Mouse (Mus musculus) left cerebral cortex, postnatal 10 days (tissue): Measurements from ENCODE around the gene Phlda3. TPM values are rescaled to one million over a fixed set of nuclear protein-coding genes. Genes with fewer than 3 reads are reported as not detected.

Experiments
- DNase-seq, 2 experiments: peaks; one replicate each; pipeline ENCODE4 v3.0.0; 2021 to 2022; ENCODE audit warnings: low spot score in 2 of 2, mixed read lengths in 1 of 2; ENCODE audit errors: extremely low spot score in 1 of 2
- intact Hi-C: fragments of 180-260 bp; cut with DNase I; formaldehyde crosslinking; loops from one replicate; pipeline ENCODE4 v1.15.1; 2025
- total RNA-seq, 2 experiments: library from RNA; stranded (reverse); gene quantifications; 2 replicates each; pipeline ENCODE4 v1.2.3; 2021

The Phlda3 gene
- total RNA-seq, 2 experiments from 2014 or later, result 11.5 to 11.6 TPM

DNA sequence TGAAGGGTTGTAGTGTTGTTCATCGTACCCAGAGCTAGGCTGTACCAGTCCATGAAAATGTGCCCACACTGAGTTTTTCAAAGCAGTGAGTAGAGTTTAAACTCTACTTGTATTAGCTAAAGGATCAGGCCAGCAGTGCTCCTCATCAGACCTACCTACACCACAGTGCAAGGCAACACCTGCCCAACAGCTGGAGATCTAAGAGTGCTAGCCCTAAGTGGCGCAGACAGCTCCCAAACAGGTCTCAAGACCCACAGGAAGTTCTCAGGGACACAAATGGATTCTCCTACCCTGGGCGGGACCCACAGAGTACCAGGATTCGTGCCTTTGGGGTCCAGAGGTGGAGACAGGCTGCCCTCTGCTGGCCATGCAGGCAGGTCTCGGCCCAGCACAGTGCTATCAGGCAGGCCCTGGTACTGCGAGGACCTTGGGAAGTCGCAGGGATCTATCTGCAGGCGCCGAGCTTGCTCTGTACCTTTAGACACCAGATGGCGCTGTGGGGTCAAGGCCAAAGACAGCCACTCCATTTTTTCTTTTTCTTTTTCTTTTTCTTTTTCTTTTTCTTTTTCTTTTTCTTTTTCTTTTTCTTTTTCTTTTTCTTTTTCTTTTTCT lies 13.1 kb upstream of the Phlda3 start:
- intact Hi-C loops, result loop anchor here (2.0 to 10.0 kb wide), 3 partner anchors 34 to 192 kb away; no protein-coding TSS in a partner anchor
- peak; percentile 91 to 94 for DNase-seq

GRCm38 (mm10) chr1:135755287-135755686 lies 10.6 kb upstream of the Phlda3 start:
- DNase-seq, result no peak
- intact Hi-C loops, result loop anchor here (10.0 kb wide), 1 partner anchor 190 kb away; no protein-coding TSS in a partner anchor

DNA sequence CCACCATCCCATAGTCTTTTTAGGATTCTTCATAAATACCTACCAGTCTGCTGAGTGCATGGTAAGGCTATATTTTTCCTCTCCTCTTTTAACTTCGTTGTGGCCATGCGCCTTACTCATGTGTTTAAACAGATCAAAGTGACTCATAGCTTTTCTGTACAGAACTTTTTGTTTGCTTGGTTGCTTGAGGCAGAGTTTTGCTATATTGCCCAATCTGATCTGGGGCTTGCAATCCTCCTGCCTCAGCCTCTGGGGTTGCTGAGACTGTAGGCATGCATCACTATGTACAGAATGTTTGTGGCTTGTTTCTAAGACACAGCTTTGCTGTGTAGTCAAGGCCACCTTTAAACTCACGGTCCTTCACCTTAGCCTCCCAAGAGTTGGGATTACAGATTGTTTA lies 10.0 kb upstream of the Phlda3 start:
- no peak for DNase-seq
- intact Hi-C loops, result loop anchor here (10.0 kb wide), 1 partner anchor 189 kb away; no protein-coding TSS in a partner anchor

- DNase-seq, result no peak
- intact Hi-C loops, result loop anchor here (10.0 kb wide), 1 partner anchor 188 kb away; no protein-coding TSS in a partner anchor
Measured at GRCm38 (mm10) chr1:135757287-135757686, 8.6 kb upstream of the Phlda3 start.

GRCm38 (mm10) chr1:135759685-135760084 lies 6.2 kb upstream of the Phlda3 start:
- no peak for DNase-seq
- intact Hi-C loops, result loop anchor here (10.0 kb wide), 1 partner anchor 185 kb away; no protein-coding TSS in a partner anchor

- intact Hi-C loops, result no loop called here
- DNase-seq, result no peak
Measured at GRCm38 (mm10) chr1:135760216-135760615, 5.7 kb upstream of the Phlda3 start.

- intact Hi-C loops, result no loop called here
- DNase-seq, result no peak
Measured at GRCm38 (mm10) chr1:135761728-135762127, 4.2 kb upstream of the Phlda3 start.

DNA sequence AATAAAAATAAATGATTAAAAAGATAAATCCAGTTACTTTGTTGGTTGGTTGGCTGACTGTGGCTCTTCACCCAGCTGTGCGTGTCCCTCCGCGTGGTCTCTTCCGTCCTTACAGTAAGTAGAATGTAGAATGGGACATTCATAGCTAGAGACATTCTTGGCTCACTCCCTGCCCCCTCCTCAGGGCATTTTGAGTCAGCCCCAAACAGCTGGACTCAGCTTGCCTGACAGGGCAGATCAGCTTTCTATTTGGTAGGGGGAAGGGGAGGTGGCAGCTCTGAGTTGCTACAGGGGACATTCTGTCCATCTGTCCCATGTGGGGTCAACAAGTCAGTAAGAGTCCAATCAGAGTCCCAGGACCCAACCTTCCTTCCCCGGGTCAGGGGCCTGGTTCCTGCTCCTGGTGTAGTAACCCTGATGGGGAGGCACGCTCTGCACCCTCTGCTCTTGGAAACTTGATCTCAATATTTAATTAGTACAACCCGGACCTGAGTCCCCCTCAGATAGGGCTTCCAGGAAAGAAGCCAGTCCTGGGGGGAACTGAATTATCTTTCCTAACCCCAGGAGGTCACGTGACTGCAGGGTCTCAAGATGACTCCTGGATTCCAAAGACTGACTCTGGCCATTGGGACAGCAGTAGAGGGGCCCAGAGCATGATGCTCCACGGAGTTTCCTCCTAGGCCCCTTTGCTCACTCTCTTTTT lies 2.3 kb upstream of the Phlda3 start:
- no peak for DNase-seq
- intact Hi-C loops, result no loop called here

DNA sequence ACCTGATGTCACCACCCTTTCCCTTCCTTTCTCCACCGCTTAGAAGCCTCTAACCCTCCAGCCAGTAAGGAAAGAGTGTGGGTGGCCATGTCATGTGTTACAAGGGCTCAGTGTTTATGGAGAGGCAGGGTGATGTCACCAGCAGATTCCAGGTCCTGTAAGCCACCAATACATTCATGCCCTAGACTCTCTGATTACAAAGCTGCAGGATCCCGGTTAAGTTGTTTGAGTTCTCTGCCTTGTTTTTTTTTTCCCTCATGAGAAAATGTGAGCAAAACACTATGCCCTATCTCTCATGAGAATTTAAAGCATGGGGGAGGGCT lies 1.8 kb upstream of the Phlda3 start:
- intact Hi-C loops, result no loop called here
- DNase-seq, result no peak

DNA sequence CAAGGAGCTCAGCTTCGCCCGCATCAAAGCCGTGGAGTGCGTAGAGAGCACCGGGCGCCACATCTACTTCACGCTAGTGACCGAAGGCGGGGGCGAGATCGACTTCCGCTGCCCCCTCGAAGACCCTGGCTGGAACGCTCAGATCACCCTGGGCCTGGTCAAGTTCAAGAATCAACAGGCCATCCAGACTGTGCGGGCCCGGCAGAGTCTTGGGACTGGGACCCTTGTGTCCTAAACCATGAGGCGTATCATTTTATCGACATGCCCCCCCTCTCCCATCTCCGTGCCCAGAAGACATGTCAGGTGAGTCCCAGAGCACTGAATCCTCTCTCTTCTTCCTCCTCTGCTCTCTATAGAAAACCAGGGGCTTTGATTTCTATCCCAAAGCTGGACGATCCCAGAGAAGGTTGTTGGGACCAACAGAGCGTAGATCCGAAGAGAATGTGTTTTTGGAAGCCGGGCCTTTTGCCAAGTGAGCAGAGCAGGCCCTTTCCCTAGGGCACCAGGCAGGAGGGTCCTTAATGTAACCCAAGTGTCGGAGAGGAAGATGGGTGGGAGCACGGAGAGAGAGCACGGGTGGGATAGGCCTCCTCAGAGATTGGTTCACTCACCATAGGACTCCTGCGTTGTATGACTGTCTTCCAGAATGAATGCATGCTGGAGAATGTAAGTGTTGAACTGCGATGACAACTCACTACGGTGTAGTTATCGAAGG lies 830 bp downstream of the Phlda3 start:
- DNase-seq, result peak in 1 of 2 experiments; percentile 33
- intact Hi-C loops, result no loop called here

DNA sequence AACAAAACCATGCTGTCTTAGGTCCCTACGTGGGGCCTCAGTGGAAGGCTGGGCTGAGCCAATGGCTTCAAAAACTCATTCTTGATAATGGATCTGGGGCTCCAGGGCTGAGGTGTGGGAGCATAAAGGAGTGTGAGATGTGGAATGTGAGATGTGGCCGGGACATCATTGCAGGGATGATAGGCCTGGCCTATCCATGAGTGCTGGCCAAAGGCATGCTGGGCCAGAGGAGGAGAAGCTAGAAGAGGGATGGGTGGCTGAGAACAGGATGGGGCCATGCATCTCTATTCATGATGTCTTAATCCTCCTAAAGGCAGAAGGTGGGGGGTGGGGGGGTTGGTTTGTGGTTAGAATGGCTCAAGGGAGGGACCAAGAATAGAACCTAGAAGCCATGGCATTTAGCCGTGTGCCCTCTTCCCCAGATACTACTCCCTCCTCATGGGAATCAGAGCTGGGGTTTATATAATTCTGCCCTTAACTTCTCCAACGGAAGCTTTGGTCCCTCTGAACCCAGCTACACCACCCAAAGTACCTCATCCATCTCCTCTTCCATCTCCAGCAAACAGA lies 1.5 kb downstream of the Phlda3 start:
- intact Hi-C loops, result no loop called here

GRCm38 (mm10) chr1:135768400-135768799 lies 2.5 kb downstream of the Phlda3 start:
- no peak for DNase-seq
- intact Hi-C loops, result no loop called here

More for the DNA sequence above, 1.5 kb downstream of the Phlda3 start:
- DNase-seq, result no peak

- DNase-seq, result no peak
- intact Hi-C loops, result no loop called here
Measured at GRCm38 (mm10) chr1:135770237-135770636, 4.3 kb downstream of the Phlda3 start.

DNA sequence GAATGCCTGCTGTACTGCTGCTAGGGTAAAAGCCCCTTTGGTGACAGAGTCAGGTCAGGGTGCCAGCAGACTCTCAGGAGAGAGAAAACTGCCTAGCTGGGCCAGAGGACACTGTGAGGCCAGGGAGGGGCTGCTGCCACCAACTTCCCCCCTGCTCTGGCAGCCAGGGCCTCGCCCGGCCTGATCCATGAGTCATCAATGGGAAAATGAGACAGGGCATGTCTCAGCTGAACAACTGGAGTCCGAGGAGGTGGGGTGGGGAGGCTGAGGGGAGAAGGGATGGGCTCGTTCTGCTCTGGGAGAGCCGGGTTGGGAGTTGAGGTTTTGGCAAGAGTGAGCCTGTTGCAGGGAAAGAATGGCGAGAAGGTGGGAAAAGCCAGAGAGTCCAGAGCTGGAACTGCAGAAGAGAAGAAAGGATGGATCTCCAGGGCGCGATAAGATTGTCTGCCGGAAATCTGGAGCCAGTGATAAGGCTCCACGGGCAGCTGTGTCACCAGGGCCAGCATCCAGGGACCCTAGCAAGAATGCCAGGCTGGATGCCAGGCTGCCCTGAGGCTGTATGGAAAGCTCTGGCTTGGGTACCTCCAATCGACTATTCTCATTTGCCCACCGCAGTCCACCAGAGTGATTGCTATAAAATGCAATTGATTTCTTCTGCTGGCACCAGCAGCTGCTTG lies 5.1 kb downstream of the Phlda3 start:
- intact Hi-C loops, result no loop called here
- no peak for DNase-seq

GRCm38 (mm10) chr1:135771573-135771970 lies 5.7 kb downstream of the Phlda3 start:
- no peak for DNase-seq
- intact Hi-C loops, result no loop called here

GRCm38 (mm10) chr1:135776596-135776995 lies 10.7 kb downstream of the Phlda3 start:
- DNase-seq, result no peak
- intact Hi-C loops, result no loop called here

GRCm38 (mm10) chr1:135777046-135777445 lies 11.1 kb downstream of the Phlda3 start:
- intact Hi-C loops, result no loop called here
- DNase-seq, result no peak

DNA sequence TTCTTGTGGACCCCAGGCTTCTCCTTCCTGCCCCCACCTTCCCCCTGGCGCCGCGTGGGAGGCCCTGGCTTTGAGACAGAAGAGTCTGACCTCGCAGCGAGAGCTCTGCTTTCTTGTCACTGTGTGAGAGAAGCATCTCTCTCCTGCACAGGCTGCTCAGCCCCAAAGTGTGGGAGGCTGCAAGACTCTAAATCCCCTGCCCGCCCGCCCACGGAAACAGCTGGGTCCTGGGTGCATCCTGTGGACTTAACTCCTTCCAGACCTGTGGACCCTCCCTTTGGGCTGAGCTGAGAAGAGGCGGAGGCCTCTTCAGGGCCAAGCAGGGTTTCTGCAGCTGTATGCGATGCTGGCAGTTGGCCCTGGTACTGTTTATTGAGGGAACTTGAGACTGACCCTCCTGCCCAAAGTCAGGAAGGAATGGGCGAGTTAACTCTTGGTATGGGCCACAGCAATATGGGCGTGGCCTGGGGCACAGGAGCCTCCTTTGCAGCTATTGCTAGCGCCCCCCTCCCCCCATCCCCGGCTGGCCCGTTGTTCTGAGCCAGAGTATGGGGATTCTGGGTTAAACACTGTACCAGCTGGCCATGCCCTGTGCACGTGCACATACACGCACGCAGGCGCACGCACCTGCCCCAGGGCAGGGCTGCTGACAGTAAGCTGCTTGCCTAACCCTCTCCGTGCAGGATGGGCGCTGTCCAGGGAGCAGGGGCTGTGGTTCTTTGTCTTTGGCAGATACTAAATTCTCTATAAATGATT lies 13.0 kb downstream of the Phlda3 start, which contains the start of gene Tnni1:
Gene Tnni1, plus strand, starts transcription at position 655 of the 756 bp plus-strand sequence.
- intact Hi-C loops, result no loop called here
- DNase-seq, result peak in 1 of 2 experiments; percentile 67
